Mouse (Mus musculus) embryonic fibroblast, embryonic 13.5 days (primary cell): ENCODE results near the gene Gm20388. TPM values are rescaled to one million over a fixed set of nuclear protein-coding genes. Genes with fewer than 3 reads are reported as not detected.

Experiments
- H3K27ac ChIP-seq: 2 replicates; pipeline ENCODE4 v1.5.1; 2012; ENCODE audit warnings: low read length, control low read depth, inconsistent platforms; ENCODE audit not compliant: insufficient read depth
- H3K4me1 ChIP-seq: 2 replicates; pipeline ENCODE4 v1.6.1; 2011; ENCODE audit warnings: low read length; ENCODE audit not compliant: control insufficient read depth, insufficient read depth
- H3K4me3 ChIP-seq: 2 replicates; pipeline ENCODE4 v1.5.1; 2011; ENCODE audit warnings: mild to moderate bottlenecking, control low read depth, low read length; ENCODE audit not compliant: insufficient read depth
- CTCF ChIP-seq: IDR thresholded peaks from 2 replicates; pipeline ENCODE4 v1.5.1; 2011; ENCODE audit warnings: mild to moderate bottlenecking, control low read depth, low read length, moderate library complexity, borderline replicate concordance; ENCODE audit not compliant: insufficient read depth
- POLR2A ChIP-seq: IDR thresholded peaks from 2 replicates; pipeline ENCODE4 v1.6.1; 2011; ENCODE audit warnings: low read depth, mild to moderate bottlenecking, control low read depth, low read length, moderate library complexity
- polyA plus RNA-seq: library from polyadenylated mRNA; stranded (reverse); fragments of >200 nt; gene quantifications from 2 replicates; pipeline ENCODE4 v1.2.4, GENCODE M21; 2011; ENCODE audit warnings: low read depth; ENCODE audit not compliant: missing spikeins, insufficient read length

The Gm20388 gene
- polyA plus RNA-seq, 1 experiment = 82.8 TPM

DNA sequence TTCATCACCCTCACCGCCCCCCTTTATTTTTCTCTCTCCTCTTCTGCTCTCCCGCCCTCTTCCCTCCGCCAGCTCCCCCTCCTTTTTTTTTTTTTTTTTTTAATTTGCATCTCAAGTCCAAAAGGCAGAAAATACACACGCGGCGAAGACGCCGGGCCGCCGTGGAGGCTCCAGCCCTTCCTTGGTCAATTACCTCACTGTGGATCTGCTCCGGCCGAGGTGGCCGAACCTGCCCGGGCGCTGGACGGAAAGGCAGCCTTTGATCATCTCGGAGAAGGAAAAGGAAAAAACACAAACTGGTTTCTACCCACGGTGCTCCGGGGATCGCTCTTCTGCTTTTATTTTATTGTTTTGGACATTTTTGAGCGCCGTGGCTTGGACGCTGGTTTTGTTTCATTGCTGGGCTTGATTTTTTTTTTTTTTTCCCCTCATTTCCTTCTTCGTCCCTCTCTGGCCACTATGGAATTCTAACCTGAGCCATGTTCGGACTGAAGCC, 578.0 kb downstream of the Gm20388 start:
- no peak for TF ChIP-seq CTCF
- no peak for TF ChIP-seq POLR2A
- Histone ChIP-seq H3K4me1 (peaks cover 10% of the 10 kb centered on the region; the same call in 1 of the 2 replicates), H3K4me3 (peak overlapping the region; percentile 82), H3K27ac (peak overlapping the region; percentile 83)

DNA sequence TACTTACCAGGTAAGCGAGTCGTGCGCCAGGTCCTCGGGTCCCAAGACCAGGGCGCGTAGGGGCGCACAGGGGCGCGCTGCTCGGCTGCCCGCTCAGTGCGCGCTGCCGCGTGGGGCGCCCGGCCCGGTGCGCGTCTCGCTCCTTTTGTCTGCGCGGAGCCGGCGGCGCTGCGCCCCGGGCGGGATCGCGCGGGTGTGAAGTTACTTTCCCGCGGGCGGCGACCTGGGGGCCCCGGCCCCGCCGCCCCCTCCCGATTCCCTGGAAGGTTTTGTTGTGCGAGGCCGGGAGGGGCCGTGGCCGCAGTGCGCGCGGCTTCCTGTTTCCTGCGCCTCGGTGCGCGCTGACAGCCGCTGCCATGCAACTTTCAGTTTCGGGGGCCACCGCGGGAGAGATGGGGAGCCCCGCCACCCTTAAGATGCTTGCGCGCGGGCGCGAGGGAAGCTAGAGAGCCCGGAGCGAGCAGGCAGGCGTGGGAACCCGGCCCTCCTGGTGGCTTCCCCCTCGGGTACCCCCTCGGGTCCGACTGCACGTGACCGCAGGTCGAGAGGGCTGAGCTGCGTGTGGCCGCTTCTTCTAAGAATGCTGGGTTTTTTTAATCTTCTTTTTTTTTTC, 578.6 kb downstream of the Gm20388 start:
- H3K4me3 ChIP-seq = peak overlapping the region; percentile 82
- H3K4me1 ChIP-seq = peaks cover 10% of the 10 kb centered on the region; the same call in 1 of the 2 replicates
- peak overlapping the region; percentile 83; the same call in 1 of the 2 replicates for H3K27ac ChIP-seq
- TF ChIP-seq POLR2A (no peak; the same call in 1 of the 2 replicates), CTCF (no peak)

DNA sequence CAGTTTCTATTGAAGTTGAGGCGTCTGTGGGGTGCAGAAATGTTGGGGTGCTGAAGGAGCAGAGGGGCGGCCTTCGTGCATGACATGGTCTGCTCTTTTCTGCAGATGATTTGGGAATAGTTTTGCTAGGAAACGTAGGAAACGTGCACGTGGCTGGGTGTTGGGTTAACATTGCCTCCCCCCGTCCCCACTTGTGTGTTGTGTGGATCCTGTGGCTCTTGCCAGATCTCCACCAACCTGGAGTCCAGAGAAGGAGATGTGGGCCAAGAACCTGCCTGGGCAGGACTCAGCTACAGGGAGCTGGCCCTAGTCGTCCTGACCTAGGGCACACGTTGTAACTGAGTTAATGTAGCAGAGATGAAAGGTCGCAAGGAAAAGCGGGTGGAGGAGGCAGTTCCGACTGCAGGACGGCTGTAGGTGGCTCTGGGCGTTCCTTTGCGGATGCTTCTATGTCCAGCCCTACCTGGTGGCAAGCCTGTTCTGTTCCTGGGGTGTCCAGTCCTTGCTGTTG, 579.2 kb downstream of the Gm20388 start:
- H3K4me3 ChIP-seq = peak overlapping the region; percentile 82
- TF ChIP-seq CTCF (no peak), POLR2A (no peak)
- H3K4me1 ChIP-seq = peaks cover 9% of the 10 kb centered on the region; the same call in 1 of the 2 replicates
- no peak overlapping the region for H3K27ac ChIP-seq

DNA sequence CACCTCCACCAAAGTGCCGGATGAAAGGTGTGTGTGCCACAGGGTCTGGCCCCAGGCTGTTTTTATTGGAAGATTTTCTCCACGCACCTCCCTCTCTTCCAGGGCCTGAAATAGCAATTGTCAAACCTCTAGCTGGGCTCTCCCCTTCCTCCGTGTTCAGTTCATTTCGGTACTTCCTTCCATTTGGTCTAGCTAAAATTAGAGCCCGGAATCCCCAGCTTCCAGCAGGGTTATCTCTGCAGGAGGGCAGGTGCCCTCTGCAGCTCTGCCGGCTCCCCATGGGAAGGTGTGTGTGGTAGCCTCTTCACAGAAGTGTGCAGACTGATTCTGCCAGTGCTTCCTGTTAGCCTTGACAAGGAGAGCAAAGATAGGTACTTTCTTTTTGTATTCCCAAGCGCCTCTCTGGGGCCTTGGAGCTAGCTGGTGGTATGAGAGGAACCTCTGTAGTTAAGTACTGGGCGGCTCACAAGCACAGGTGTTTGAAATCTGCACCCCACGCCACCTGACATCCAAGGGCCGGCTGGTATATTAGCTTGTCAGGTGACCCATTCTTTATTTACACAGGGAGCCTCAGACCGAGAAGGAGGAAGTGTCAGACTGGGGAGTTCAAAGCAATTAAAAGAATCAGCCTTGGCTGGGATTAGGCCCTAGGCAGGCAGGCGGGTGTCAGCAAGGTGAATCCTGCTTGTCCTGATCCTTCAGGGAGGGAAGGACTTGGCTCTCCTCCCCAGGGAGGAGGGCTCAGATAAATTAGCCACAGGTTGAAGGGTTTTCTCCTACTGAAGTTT, 579.9 kb downstream of the Gm20388 start:
- Histone ChIP-seq H3K4me3 (peak overlapping the region; percentile 82), H3K27ac (no peak overlapping the region), H3K4me1 (peaks cover 4% of the 10 kb centered on the region; the same call in 1 of the 2 replicates)
- TF ChIP-seq CTCF = no peak
- no peak for TF ChIP-seq POLR2A

DNA sequence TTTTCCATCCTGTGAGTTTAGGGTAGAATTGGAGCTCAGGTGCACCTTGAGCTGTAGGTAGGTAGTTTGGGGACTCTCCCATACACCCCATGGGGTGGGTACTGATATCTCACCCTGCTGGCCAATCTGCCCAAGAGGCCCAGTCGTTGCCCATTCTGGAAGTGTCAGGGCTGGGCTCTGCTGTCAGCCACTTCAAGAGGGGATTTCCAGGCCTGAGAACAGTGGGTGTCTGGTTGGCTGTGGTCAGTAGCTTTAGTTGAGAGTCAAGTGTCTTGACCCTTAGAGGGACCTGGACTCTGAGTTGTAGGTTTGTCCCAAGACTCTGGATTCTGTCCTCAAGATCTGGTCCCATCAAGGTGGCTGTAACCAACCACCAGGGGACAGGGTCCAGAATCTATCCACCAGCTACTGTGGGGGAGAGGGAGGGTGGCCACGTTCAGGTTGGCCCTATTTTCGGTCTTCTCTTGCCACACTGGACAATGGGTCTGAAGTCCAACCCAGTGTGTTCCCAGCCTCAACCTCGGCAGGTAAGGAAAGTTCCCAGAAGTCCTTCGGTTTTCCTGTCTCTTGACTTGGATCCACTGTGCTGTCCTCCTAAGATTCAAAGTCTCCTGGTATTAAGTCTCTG, 580.6 kb downstream of the Gm20388 start:
- Histone ChIP-seq H3K4me3 (no peak overlapping the region), H3K4me1 (no peaks in the 10 kb centered on the region; the same call in 1 of the 2 replicates), H3K27ac (no peak overlapping the region)
- TF ChIP-seq CTCF (no peak), POLR2A (no peak)

DNA sequence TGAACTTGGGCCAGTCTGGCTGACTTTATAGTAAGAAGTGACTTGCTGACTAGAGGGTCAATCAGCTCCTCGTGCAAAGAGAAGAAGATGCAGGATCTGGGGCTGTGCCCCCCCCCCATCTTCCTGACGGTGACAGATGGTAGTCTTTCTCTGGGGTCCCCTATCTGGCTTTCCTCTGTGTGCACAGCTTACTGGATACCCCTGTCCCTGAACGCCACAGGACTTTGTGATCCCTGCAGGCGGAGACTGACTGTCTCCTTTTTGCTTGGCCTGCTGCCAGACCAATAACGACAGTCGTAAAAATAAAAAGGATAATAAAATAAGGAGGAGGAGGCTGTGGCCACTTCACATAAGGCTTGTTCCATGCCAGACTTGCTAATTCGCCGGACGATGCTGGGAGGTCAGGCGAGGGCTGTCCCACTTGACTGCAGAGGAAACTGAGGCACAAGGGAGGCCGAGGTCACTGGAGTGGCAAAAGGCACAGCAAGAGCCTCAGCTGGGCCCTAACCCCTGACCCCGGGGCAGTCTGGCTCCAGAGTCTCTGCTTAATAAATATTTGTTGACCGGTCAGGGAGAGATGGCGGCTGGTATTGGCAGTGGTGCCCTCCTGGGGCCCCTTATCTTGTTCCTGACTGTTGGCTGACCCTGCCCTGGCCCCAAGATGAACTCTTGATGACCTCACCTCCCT, 581.7 kb downstream of the Gm20388 start:
- H3K27ac ChIP-seq = no peak overlapping the region
- TF ChIP-seq POLR2A (no peak), CTCF (no peak)
- H3K4me1 ChIP-seq = no peaks in the 10 kb centered on the region; the same call in 1 of the 2 replicates
- H3K4me3 ChIP-seq = no peak overlapping the region

DNA sequence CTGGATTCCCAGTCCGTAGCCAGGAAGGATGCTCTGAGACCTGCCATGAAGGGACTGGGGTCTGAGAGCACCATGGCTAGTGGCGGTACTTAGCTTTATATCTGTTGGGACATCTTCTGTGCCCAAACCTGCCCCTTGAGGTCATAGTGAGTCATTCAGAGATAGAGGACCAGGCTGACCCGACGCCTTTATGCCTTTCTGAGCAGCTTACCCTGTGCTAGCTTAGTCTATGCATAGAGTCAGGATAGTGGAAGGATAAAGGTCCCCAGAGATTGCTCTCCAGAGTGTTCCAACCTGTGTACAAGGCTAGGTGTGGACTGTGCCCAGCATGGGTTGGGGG, 582.2 kb downstream of the Gm20388 start:
- Histone ChIP-seq H3K27ac (no peak overlapping the region), H3K4me1 (peaks cover 2% of the 10 kb centered on the region; the same call in 1 of the 2 replicates), H3K4me3 (no peak overlapping the region)
- no peak for TF ChIP-seq POLR2A
- no peak for TF ChIP-seq CTCF

DNA sequence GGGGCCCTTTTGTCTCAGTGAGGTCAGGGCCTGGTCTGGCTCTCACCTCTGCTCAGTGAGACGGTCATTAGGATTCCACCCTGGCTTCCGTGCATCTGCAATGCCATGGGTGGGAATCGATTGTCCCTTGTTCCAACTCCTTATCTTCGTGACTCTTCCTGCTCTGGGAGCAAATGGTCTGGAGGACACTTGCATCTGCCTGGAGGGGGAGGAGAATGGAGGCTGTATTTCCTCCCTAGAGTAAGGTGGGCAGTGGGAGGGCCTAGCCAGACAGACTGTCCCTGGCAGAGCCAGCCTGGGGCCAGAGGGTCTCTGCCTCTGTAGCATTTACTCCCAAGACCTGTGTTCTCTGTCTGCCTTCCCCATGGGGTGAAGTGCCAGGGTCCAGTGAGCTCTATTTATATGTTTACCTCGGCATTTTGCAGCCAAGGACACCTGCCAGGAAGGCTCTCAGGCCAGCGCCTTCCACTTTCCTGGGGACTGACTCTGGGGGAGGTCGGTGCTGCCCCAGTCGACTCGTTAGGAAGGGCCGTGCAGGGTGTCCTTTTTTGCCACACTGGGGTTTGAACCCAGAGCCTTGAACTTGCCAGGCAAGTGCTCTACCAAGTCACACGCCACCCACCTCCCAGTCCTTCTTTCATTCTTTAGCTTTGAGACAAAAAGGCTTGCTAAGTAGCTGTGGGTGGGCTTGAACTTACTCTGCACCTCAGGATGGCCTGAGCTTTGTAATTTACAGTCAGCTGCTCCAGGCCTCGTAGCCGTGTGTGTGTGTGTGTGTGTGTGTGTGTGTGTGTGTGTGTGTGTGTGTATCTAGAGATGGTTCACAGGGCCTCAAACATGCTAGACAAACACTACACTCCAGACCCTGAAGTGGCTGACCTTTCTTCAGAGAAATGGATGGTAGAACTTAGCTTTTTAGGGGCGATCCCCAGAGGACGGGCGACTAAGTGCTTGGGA, 583.1 kb downstream of the Gm20388 start:
- TF ChIP-seq POLR2A (no peak), CTCF (no peak)
- no peak overlapping the region for H3K4me3 ChIP-seq
- H3K4me1 ChIP-seq = peaks cover 9% of the 10 kb centered on the region; the same call in 1 of the 2 replicates
- no peak overlapping the region for H3K27ac ChIP-seq
